Mouse (Mus musculus) yolk sac, embryonic 10.5 days (tissue): ENCODE data around the gene Mars.

Experiments
- DNase-seq: peaks from one replicate; pipeline ENCODE4 v3.0.0-alpha.2; 2017; ENCODE audit warnings: low spot score

Gene Mars

DNA sequence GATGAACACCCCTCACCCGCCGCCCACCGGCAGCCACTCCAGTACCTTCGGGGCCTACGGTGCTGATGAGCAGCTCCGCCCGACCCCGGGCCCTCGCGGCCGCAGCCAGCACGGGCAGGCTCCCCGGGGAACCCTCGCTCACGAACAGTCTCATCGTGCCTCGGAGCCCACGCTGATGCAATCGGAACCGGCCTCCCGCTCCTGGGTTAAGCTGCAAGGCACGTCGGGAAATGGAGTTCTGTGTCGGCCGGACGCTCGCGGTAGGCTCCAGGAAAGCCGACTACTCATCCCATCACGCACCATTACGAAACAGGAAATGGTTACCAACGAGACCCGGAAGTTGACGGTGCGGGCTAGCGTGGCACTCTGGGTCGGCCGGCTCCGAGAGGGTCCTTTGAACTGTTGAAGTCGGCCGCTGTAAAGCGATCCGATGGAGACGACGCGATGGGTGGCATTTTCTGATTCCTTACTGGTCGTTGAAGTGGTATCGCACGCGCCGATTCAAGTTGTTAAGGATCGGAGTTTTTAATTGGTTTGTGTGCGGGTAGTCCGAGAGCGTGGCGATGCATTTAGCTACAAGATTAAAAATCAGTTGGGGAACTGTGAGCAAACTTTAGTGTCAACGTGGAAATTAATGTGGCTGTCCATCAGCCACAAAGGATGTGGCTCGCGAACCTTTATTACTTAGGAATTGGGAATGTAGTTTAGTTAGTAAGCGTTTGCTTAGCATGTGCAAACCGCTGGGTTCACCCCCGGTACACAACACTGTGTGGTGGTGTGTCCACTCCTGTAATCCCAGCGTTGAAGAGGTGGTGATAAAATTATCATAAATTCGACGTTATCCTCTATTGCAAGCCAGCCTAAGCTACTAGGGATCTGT lies at the start of gene Mars:
Gene Mars, minus strand, starts transcription at position 311 of the 880 bp plus-strand sequence.
- DNase-seq, result peak; percentile 94

- DNase-seq, result no peak
These were observed 49.1 kb upstream of the Mars start for GRCm38 (mm10) chr10:127360714-127361113.

- DNase-seq, result peak; percentile 82
These were observed 43.8 kb upstream of the Mars start for GRCm38 (mm10) chr10:127355336-127355735.

- DNase-seq, result no peak
These were observed 42.6 kb upstream of the Mars start, which contains the start of gene Inhbe for GRCm38 (mm10) chr10:127353909-127354895. Gene Inhbe, minus strand, starts transcription at chr10:127354411.

DNA sequence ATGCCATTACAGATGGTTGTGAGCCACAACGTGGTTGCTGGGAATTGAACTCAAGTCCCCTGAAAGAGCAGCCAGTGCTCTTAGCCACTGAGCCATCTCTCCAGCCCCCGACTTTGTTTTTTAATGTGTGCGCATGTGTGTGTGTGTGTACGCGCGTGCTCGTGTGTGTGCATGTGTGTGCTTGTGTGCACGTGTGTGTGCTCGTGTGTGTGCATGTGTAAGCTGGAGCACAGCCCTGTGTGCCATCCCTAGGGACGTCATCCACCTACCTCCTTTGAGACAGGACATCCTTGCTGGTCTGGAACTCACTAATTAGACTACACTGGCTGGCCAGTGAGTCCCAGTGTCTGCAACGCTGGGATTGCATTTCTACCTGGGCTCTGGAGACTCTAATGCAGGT lies 41.2 kb upstream of the Mars start:
- no peak for DNase-seq

DNA sequence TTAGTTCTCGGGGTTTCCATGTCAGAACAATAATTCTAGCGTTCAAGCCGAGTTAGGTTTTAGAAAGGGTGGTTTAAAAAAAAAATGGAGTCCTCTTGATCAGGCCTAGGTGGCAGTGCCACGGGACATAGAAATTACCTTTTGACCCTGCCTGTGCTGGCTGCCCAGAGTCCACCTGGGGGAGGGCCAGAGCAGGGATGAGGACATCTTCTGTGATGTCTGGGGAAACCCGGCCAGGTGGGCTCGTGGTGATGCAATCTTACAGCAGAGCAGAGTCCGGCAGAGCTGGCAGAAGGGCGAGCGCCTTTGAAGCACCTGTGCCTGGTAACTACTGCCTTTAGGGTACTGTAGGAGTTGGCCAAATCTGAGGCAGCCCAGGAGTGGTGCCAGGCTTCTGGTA lies 40.6 kb upstream of the Mars start:
- no peak for DNase-seq

GRCm38 (mm10) chr10:127351719-127352118 lies 40.1 kb upstream of the Mars start:
- no peak for DNase-seq

GRCm38 (mm10) chr10:127351285-127351595 lies 39.7 kb upstream of the Mars start:
- DNase-seq, result no peak

- DNase-seq, result peak; percentile 79
These were observed 39.2 kb upstream of the Mars start for GRCm38 (mm10) chr10:127350594-127351284.

- DNase-seq, result no peak
These were observed 38.2 kb upstream of the Mars start for GRCm38 (mm10) chr10:127349810-127350209.

DNA sequence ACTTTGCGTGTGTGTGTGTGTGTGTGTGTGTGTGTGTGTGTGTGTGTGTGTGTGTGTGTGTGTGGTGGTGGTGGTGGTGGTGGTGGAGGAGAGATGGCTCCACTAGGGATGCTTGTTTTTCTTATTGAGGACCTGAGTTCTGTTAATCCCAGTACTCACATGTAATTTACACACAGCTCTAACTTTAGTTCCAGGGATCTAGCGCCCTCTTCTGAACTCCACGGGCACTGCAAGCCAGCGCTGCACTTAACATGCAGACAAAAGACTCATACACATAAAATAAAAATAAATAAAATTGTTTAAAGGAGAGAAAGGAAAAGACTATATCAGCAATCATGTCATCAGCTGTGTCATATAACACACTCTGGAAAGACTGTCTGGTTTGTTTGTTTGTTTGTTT lies 37.4 kb upstream of the Mars start:
- DNase-seq, result no peak

DNA sequence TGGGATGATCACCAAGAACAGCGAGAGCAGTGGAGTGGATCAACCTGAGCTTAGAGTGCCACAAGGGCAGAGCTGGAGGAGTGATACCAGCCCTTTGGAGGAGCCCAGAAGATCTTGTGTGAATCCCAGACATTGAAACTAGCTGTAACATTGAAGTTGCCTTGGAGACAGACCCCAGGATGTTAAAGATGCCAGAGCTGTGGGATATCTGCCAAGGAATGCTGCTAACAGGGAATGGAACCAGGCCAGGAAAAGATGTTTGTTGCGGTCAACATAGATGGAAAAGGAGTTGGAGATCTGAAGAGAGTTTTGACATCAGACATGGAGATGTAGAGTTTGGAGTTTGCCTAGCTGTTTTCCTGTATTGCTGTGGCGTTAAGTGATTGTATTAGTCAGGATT lies 34.6 kb upstream of the Mars start:
- DNase-seq, result no peak

GRCm38 (mm10) chr10:127343029-127343428 lies 31.4 kb upstream of the Mars start:
- no peak for DNase-seq

DNA sequence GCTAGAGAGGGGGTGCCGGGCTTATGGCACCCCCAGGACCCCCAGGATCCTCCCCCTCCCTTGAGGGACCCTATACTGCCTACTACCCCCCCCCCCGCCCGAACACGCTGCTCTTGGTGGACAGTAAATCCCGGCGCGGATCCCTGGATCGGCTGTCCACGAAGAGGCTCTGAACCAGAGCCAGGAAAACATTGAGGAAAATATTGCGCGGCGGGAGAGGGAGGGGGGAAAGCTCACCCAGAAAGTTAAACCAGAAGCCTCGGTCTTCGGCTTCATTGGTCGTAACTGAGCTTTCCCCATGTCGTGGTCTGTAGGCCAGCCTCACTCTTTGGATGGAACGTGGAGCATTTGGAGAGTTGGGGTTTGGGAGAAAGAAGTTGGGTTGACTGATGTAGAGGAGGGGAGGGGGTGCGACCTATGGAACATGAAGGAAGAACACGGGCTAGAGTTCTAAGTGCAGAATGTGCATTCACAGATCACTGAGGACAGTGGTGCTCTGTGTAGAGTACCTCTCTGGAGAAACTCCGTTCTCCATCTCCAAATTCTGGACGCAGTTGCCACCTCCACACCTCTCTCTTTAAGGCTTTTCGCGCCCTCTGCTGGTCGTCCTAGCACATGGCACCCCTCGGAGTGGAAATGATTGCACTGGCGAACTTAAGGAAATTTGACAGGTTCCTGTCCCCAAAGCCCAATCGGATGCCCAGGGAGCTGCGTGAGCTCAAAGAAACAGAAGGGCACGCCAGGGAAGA lies 30.5 kb upstream of the Mars start, which contains the start of gene Gli1:
Gene Gli1, minus strand, starts transcription at position 84 of the 749 bp plus-strand sequence.
- DNase-seq, result peak; percentile 76

DNA sequence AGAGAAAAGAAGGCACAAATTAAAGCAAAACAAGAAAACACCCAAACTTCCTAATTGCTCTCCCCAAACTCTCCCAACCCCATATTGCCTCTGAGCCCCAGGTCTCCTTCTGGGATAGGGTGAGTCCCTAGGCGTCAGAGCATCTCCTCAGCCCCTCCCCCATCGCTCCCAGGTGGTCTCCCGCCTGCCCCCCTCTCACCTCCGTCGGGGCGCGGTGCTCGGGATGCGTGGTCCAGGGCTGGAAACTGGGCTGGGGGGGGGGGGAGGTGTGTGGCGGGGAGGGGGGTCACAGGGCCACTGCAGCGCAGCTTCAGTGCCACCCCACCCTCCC lies 29.7 kb upstream of the Mars start:
- DNase-seq, result no peak

DNA sequence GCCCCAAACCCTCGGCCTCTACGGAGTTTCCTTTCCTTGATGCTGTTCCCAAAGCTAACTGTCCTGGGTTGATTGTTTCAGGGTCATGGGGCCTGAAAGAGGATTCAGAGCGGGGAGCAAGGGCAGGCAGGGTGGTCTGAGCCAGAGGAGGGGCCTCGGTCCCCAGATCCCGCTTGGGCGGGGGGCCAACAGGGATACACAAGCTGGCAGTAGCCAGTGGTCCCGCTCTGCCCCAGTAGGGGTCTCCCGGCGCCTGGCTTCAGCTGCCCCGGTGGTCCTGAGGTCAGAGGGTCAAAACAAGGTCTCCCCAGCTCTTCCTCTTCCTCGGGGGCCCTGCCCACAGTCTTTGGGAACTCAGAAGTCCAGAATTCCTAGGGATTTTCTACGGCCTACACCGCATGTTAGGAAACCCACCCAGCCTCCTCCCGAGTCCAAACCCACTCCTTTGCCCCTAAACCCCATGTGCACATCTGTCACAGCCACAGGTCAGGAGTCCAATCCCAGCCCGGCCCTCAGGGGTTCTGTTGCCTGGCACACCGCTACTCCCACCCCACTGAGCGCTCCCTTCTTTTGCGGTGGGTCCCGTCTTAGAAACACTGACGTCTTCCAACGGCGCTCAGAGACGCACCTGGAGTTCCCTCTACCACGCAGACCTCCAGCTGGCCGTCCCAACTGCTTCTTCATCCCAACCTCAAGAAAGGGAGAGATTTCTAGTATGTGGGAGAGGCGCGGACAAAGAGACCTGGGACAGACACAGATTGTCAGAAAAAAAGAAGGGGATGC lies 29.2 kb upstream of the Mars start:
- peak; percentile 50 for DNase-seq

- DNase-seq, result peak; percentile 80
These were observed 28.3 kb upstream of the Mars start for GRCm38 (mm10) chr10:127339683-127340576.

GRCm38 (mm10) chr10:127338930-127339682 lies 27.5 kb upstream of the Mars start:
- DNase-seq, result peak; percentile 87
